In the genomic region with DNA sequence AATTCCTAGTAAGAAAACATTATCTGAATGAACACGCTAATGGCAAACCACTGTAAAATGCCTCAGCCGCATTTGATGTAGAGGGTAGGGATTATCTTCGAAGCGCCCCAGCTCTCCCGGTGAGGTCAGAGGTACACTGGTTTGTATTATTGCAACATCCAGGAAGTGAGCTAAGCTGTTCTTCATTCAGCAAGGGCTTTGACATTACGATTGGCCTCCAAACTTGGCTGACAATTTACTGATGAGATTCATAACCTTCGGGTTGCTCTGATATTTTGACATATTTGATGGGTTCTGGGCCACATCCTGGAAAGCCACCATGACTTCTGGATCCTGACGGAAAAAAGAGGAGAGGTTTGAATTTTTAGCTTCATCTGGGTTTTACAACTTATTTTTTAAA, we compare ENCODE assay signal across 25 mouse cellular contexts. TPM values are rescaled to one million over a fixed set of nuclear protein-coding genes. Genes with fewer than 3 reads are reported as not detected.
A peak's percentile ranks its signal among the peaks of the same experiment; 100 is the strongest.
DNase-seq lines count a peak whose midpoint lies in the region; ATAC-seq and TF ChIP-seq lines count a peak whose summit lies in the region.
"Had no signal": no experiment of that assay in that cellular context is flagged by ENCODE, and none has a peak within 500 bp of the region (broad histone marks: within the 10 kb centered on the region; RNA-seq: fewer than 3 reads in every experiment).

No protein-coding gene starts in this region.

- H3K4me3 ChIP-seq in kidney, adult 2 months (ENCODE audit: insufficient read depth, low read depth, low read length): no peak overlapping the region
- no peak overlapping the region for H3K4me3 ChIP-seq in kidney, embryonic 15.5 days (replicated peaks)
- no peak overlapping the region for H3K4me3 ChIP-seq in liver, embryonic 14.5 days (ENCODE audit: insufficient read depth in 1 of 2, low read depth in 2 of 2, low read length in 2 of 2)
- no peak overlapping the region for H3K4me3 ChIP-seq in forebrain, embryonic 12.5 days (replicated peaks)
- H3K4me3 ChIP-seq: forebrain, embryonic 15.5 days; heart, embryonic 10.5 days; hindbrain, embryonic 15.5 days; left cerebral cortex, adult 2 months; lung, embryonic 15.5 days had no signal

- peaks cover 8% of the 10 kb centered on the region for H3K36me3 ChIP-seq in kidney, adult 2 months (ENCODE audit: control insufficient read depth, insufficient read depth, low read length)
- H3K36me3 ChIP-seq in kidney, embryonic 15.5 days: peaks cover 76% of the 10 kb centered on the region
- peaks cover 21% of the 10 kb centered on the region for H3K36me3 ChIP-seq in liver, embryonic 14.5 days (replicated peaks; ENCODE audit: control insufficient read depth, insufficient read depth, low read depth)
- peaks cover 64% of the 10 kb centered on the region for H3K36me3 ChIP-seq in forebrain, embryonic 12.5 days (replicated peaks)

- H3K4me1 ChIP-seq in kidney, adult 2 months (ENCODE audit: control insufficient read depth, insufficient read depth, low read length): peaks cover 25% of the 10 kb centered on the region; the same call in 1 of the 2 replicates
- peaks cover 10% of the 10 kb centered on the region for H3K4me1 ChIP-seq in kidney, embryonic 15.5 days
- peaks cover 9 to 22% of the 10 kb centered on the region in 2 experiments for H3K4me1 ChIP-seq in liver, embryonic 14.5 days (replicated peaks; ENCODE audit: control insufficient read depth in 2 of 2, insufficient read depth in 2 of 2, low read length in 1 of 2)
- H3K4me1 ChIP-seq in forebrain, embryonic 12.5 days: peaks cover 9% of the 10 kb centered on the region

- no peak for TF ChIP-seq POLR2A in kidney, adult 2 months (IDR thresholded peaks at IDR 0.05; ENCODE audit: low read depth, low read length)

- H3K9me3 ChIP-seq in kidney, embryonic 15.5 days (replicated peaks): no peaks in the 10 kb centered on the region
- no peaks in the 10 kb centered on the region for H3K9me3 ChIP-seq in liver, embryonic 14.5 days (ENCODE audit: control insufficient read depth, low read length)
- no peaks in the 10 kb centered on the region for H3K9me3 ChIP-seq in forebrain, embryonic 12.5 days
- H3K9me3 ChIP-seq: forebrain, embryonic 15.5 days; heart, embryonic 10.5 days; hindbrain, embryonic 15.5 days; lung, embryonic 15.5 days had no signal

- H3K27ac ChIP-seq in kidney, adult 2 months (ENCODE audit: insufficient read depth, low read depth, low read length): no peak overlapping the region; the same call in 1 of the 2 replicates
- no peak overlapping the region for H3K27ac ChIP-seq in kidney, embryonic 15.5 days
- no peak overlapping the region for H3K27ac ChIP-seq in liver, embryonic 14.5 days
- H3K27ac ChIP-seq in forebrain, embryonic 12.5 days: no peak overlapping the region
- H3K27ac ChIP-seq: forebrain, embryonic 15.5 days; heart, embryonic 10.5 days; hindbrain, embryonic 15.5 days; left cerebral cortex, adult 2 months; lung, embryonic 15.5 days; stomach, postnatal 0 days had no signal

- no peak overlapping the region for H3K9ac ChIP-seq in kidney, embryonic 15.5 days
- H3K9ac ChIP-seq in liver, embryonic 14.5 days (replicated peaks): no peak overlapping the region
- H3K9ac ChIP-seq in forebrain, embryonic 12.5 days: no peak overlapping the region
- H3K9ac ChIP-seq: forebrain, embryonic 15.5 days; hindbrain, embryonic 15.5 days; lung, embryonic 15.5 days had no signal

- ATAC-seq in kidney, embryonic 15.5 days (replicated peaks; ENCODE audit: low FRiP score): no peak
- ATAC-seq in liver, embryonic 14.5 days (ENCODE audit: insufficient read depth): no peak
- ATAC-seq in forebrain, embryonic 12.5 days (ENCODE audit: low FRiP score): no peak
- ATAC-seq: forebrain, embryonic 15.5 days had no signal

- no peak overlapping the region for H3K4me2 ChIP-seq in kidney, embryonic 15.5 days
- no peak overlapping the region for H3K4me2 ChIP-seq in liver, embryonic 14.5 days (ENCODE audit: low read depth)
- no peak overlapping the region for H3K4me2 ChIP-seq in forebrain, embryonic 12.5 days
- H3K4me2 ChIP-seq: forebrain, embryonic 15.5 days; hindbrain, embryonic 15.5 days; lung, embryonic 15.5 days had no signal

- H3K27me3 ChIP-seq in kidney, adult 2 months (replicated peaks; ENCODE audit: control insufficient read depth, insufficient read depth, low read length): no peaks in the 10 kb centered on the region
- no peaks in the 10 kb centered on the region for H3K27me3 ChIP-seq in kidney, embryonic 15.5 days
- H3K27me3 ChIP-seq in liver, embryonic 14.5 days (ENCODE audit: control insufficient read depth, insufficient read depth, low read length): no peaks in the 10 kb centered on the region
- no peaks in the 10 kb centered on the region for H3K27me3 ChIP-seq in forebrain, embryonic 12.5 days
- H3K27me3 ChIP-seq: forebrain, embryonic 15.5 days; hindbrain, embryonic 15.5 days; lung, embryonic 15.5 days had no signal

- TF ChIP-seq EP300 in liver, embryonic 14.5 days (IDR thresholded peaks at IDR 0.05; ENCODE audit: low read depth): no peak

- 54% methylated on average over 8 of the region's 8 CpGs for WGBS in kidney, adult 2 months
- 85% methylated on average over 8 of the region's 8 CpGs for whole genome bisulfite sequencing in kidney, embryonic 15.5 days
- WGBS in liver, embryonic 14.5 days (ENCODE audit: insufficient replicate concordance): 59% methylated on average over 8 of the region's 8 CpGs
- WGBS in forebrain, embryonic 12.5 days: 92% methylated on average over 8 of the region's 8 CpGs

- peak; percentile 59 for DNase-seq in kidney, adult 2 months
- peak; percentile 34 for DNase-seq in adipocyte (ENCODE audit: low spot score)
- peak; percentile 27 for DNase-seq in adrenal gland, postnatal 25 days
- peak in 2 of 3 experiments; percentile 20 to 24 for DNase-seq in liver, embryonic 14.5 days (ENCODE audit: low read depth in 3 of 3, low spot score in 3 of 3)
- DNase-seq in cerebellum, adult 11-12 months: no peak
- no peak for DNase-seq in urinary bladder, postnatal 25 days (ENCODE audit: low spot score)
- DNase-seq: cerebellum, adult 18-20 months; cerebellum, postnatal 36 days; gastrocnemius, postnatal 36 days; kidney, postnatal 10 days; lung, postnatal 4 days; midbrain, embryonic 14.5 days; thymus, adult 2 months; thymus, postnatal 4 days had no signal

- TF ChIP-seq CTCF in kidney, adult 2 months (conservative IDR thresholded peaks at IDR 0.05; ENCODE audit: insufficient read depth, insufficient read length, low read depth, low read length): no peak
- no peak for TF ChIP-seq CTCF in liver, embryonic 14.5 days (IDR thresholded peaks at IDR 0.05; ENCODE audit: low read depth)

RNA-seq across cellular contexts. Expression of gene Slc25a17, which starts 4.6 kb away (rescaled TPM):
- 78.3 and 78.6 TPM in 2 replicates for polyA plus RNA-seq in kidney, adult 2 months (2012; rRNA removed)
- polyA plus RNA-seq in kidney, embryonic 15.5 days (2015; fragmentation: Nextera tagmentation; extraction: Ambion mirVana): 122 and 128 TPM in 2 replicates
- total RNA-seq in adrenal gland, postnatal 25 days (2021): 82.7 and 85.5 TPM in 2 replicates
- polyA plus RNA-seq in liver, embryonic 14.5 days (2012; rRNA removed): 23.7 and 25.1 TPM in 2 replicates
- polyA plus RNA-seq in liver, embryonic 14.5 days (2014; fragmentation: Nextera tagmentation; extraction: Ambion mirVana): 40.0 and 40.2 TPM in 2 replicates
- 104 and 108 TPM in 2 replicates for polyA plus RNA-seq in forebrain, embryonic 12.5 days (2016; fragmentation: Nextera tagmentation; extraction: Ambion mirVana)

RNA-seq across cellular contexts. Expression of gene St13, which starts 34.6 kb away (rescaled TPM):
- 40.7 and 46.3 TPM in 2 replicates for polyA plus RNA-seq in kidney, adult 2 months (2012; rRNA removed)
- polyA plus RNA-seq in kidney, embryonic 15.5 days (2015; fragmentation: Nextera tagmentation; extraction: Ambion mirVana): 185 and 196 TPM in 2 replicates
- total RNA-seq in adrenal gland, postnatal 25 days (2021): 230 and 325 TPM in 2 replicates
- polyA plus RNA-seq in liver, embryonic 14.5 days (2012; rRNA removed): 10.6 and 36.2 TPM in 2 replicates
- polyA plus RNA-seq in liver, embryonic 14.5 days (2014; fragmentation: Nextera tagmentation; extraction: Ambion mirVana): 48.3 and 53.7 TPM in 2 replicates
- 218 and 219 TPM in 2 replicates for polyA plus RNA-seq in forebrain, embryonic 12.5 days (2016; fragmentation: Nextera tagmentation; extraction: Ambion mirVana)

RNA-seq across cellular contexts. Expression of gene Xpnpep3, which starts 34.7 kb away (rescaled TPM):
- 9.6 and 10.7 TPM in 2 replicates for polyA plus RNA-seq in kidney, adult 2 months (2012; rRNA removed)
- polyA plus RNA-seq in kidney, embryonic 15.5 days (2015; fragmentation: Nextera tagmentation; extraction: Ambion mirVana): 13.2 and 13.3 TPM in 2 replicates
- 19.4 and 26.1 TPM in 2 replicates for total RNA-seq in adrenal gland, postnatal 25 days (2021)
- 2.7 and 3.2 TPM in 2 replicates for polyA plus RNA-seq in liver, embryonic 14.5 days (2012; rRNA removed)
- polyA plus RNA-seq in liver, embryonic 14.5 days (2014; fragmentation: Nextera tagmentation; extraction: Ambion mirVana): 2.8 and 3.0 TPM in 2 replicates
- 11.5 and 11.9 TPM in 2 replicates for polyA plus RNA-seq in forebrain, embryonic 12.5 days (2016; fragmentation: Nextera tagmentation; extraction: Ambion mirVana)

RNA-seq across cellular contexts. Expression of gene Dnajb7, which starts 42.9 kb away (rescaled TPM):
- 0.06 TPM in 1 of 2 replicates, not detected in the other for polyA plus RNA-seq in kidney, adult 2 months (2012; rRNA removed)
- 2.1 and 2.2 TPM in 2 replicates for polyA plus RNA-seq in kidney, embryonic 15.5 days (2015; fragmentation: Nextera tagmentation; extraction: Ambion mirVana)
- not detected in 2 replicates for total RNA-seq in adrenal gland, postnatal 25 days (2021)
- polyA plus RNA-seq in liver, embryonic 14.5 days (2012; rRNA removed): not detected in 2 replicates
- polyA plus RNA-seq in liver, embryonic 14.5 days (2014; fragmentation: Nextera tagmentation; extraction: Ambion mirVana): 0.18 and 0.27 TPM in 2 replicates
- polyA plus RNA-seq in forebrain, embryonic 12.5 days (2016; fragmentation: Nextera tagmentation; extraction: Ambion mirVana): 1.7 and 2.4 TPM in 2 replicates
- total RNA-seq: gastrocnemius, postnatal 36 days; hematopoietic stem cell, adult 5-6 weeks; left cerebral cortex, adult 2 months; left cerebral cortex, postnatal 36 days; megakaryocyte-erythroid progenitor cell, adult 5-6 weeks had no signal
- polyA plus RNA-seq: thymus, adult 2 months had no signal

Comparison
In these comparisons a context has a peak if more than half of its experiments do, and no peak if none do; other contexts are left out.
1. DNase-seq: peak in kidney, adult 2 months (single experiment), adipocyte (single experiment), adrenal gland, postnatal 25 days (single experiment) and liver, embryonic 14.5 days (2 of 3); none in cerebellum, adult 11-12 months (single experiment) and urinary bladder, postnatal 25 days (single experiment).